Mouse (Mus musculus) heart, adult 2 months (tissue): Measurements from ENCODE around the gene Psmd9.

Experiments used
- CTCF ChIP-seq: fragments of 200-600 bp; IDR thresholded peaks from 2 replicates; pipeline ENCODE4 v1.8.1; 2022; ENCODE audit warnings: antibody characterized with exemption, mild to moderate bottlenecking, moderate library complexity
- EP300 ChIP-seq: fragments of 200-500 bp; IDR thresholded peaks from 2 replicates; pipeline ENCODE4 v1.6.1; 2011; ENCODE audit warnings: low read depth, low read length, control low read depth; ENCODE audit not compliant: insufficient read depth
- POLR2A ChIP-seq: fragments of 200-500 bp; IDR thresholded peaks from 2 replicates; pipeline ENCODE4 v1.6.1; 2011; ENCODE audit warnings: mild to moderate bottlenecking, low read depth, low read length, control low read depth; ENCODE audit not compliant: insufficient read depth

GRCm38 (mm10) chr5:123128426-123129169 is 40.6 kb upstream of the Psmd9 start:
- TF ChIP-seq CTCF (no peak), POLR2A (0 out of 2 replicates have a peak, but pooled peaks have one; percentile 3), EP300 (no peak)
